Mouse (Mus musculus) MEL (cell line): ENCODE data around the gene Sh2b1. TPM values are rescaled to one million over a fixed set of nuclear protein-coding genes. Genes with fewer than 3 reads are reported as not detected.

ENCODE experiments used
- DNase-seq: peaks from one replicate; pipeline ENCODE4 v3.0.0; 2011; ENCODE audit warnings: low read depth, low spot score
- H3K27ac ChIP-seq: 2 replicates; pipeline ENCODE4 v1.5.1; 2012; ENCODE audit warnings: low read depth, mild to moderate bottlenecking, control low read depth, low read length, moderate library complexity; ENCODE audit not compliant: control insufficient read depth
- H3K27me3 ChIP-seq, 2 experiments: fragments of 150-350 bp in 1 of 2; sonication (generic) in 1 of 2; 2 replicates each; pipeline ENCODE4 v1.6.1; 2012; ENCODE audit warnings: low read length in 2 of 2, mild to moderate bottlenecking in 2 of 2, improper control_type of control experiment in 1 of 2, moderate library complexity in 1 of 2; ENCODE audit not compliant: insufficient read depth in 2 of 2, control insufficient read depth in 1 of 2
- H3K36me3 ChIP-seq, 2 experiments: 2 replicates each; pipeline ENCODE4 v1.6.1; 2012 to 2014; ENCODE audit warnings: low read length in 2 of 2, improper control_type of control experiment in 1 of 2, inconsistent platforms in 1 of 2, mild to moderate bottlenecking in 1 of 2; ENCODE audit not compliant: insufficient read depth in 2 of 2, control insufficient read depth in 1 of 2
- H3K4me1 ChIP-seq, 2 experiments: fragments of 150-350 bp in 1 of 2; sonication (generic) in 1 of 2; 2 replicates each; pipeline ENCODE4 v1.6.1; 2012; ENCODE audit warnings: low read length in 2 of 2, improper control_type of control experiment in 1 of 2, mild to moderate bottlenecking in 1 of 2; ENCODE audit not compliant: insufficient read depth in 2 of 2, control insufficient read depth in 1 of 2
- H3K4me3 ChIP-seq, 2 experiments: fragments of 150-350 bp in 1 of 2; sonication (generic) in 1 of 2; 2 replicates each; pipeline ENCODE4 v1.5.1; 2012; ENCODE audit warnings: low read depth in 2 of 2, low read length in 2 of 2, mild to moderate bottlenecking in 2 of 2, moderate library complexity in 2 of 2, control low read depth in 1 of 2, improper control_type of control experiment in 1 of 2; ENCODE audit not compliant: control insufficient read depth in 1 of 2, insufficient read depth in 1 of 2
- H3K79me2 ChIP-seq: 2 replicates; pipeline ENCODE4 v1.6.1; 2012; ENCODE audit warnings: mild to moderate bottlenecking, low read length, moderate library complexity; ENCODE audit not compliant: control insufficient read depth, poor library complexity, insufficient read depth
- H3K9ac ChIP-seq: 2 replicates; pipeline ENCODE4 v1.6.1; 2012; ENCODE audit warnings: low read depth, mild to moderate bottlenecking, control low read depth, low read length, moderate library complexity; ENCODE audit not compliant: control insufficient read depth, poor library complexity, severe bottlenecking
- H3K9me3 ChIP-seq: fragments of 150-350 bp; sonication (generic); replicated peaks from 2 replicates; pipeline ENCODE4 v1.6.1; 2012; ENCODE audit warnings: mild to moderate bottlenecking, low read length, improper control_type of control experiment, moderate library complexity; ENCODE audit not compliant: insufficient read depth
- EP300 ChIP-seq, 2 experiments: IDR thresholded peaks; 2 replicates each; pipeline ENCODE4 v1.6.1; 2011; ENCODE audit warnings: improper control_type of control experiment in 2 of 2, low read length in 2 of 2, low read depth in 1 of 2, mild to moderate bottlenecking in 1 of 2
- HCFC1 ChIP-seq: IDR thresholded peaks from 2 replicates; pipeline ENCODE4 v1.6.1; 2012; ENCODE audit warnings: low read depth, mild to moderate bottlenecking, inconsistent platforms, low read length, improper control_type of control experiment, moderate library complexity
- KAT2A ChIP-seq: conservative IDR thresholded peaks from 2 replicates; pipeline ENCODE4 v1.6.1; 2012; ENCODE audit warnings: low read depth, low read length, improper control_type of control experiment, inconsistent platforms
- MAX ChIP-seq: IDR thresholded peaks from 2 replicates; pipeline ENCODE4 v1.6.1; 2011; ENCODE audit warnings: low read length, improper control_type of control experiment
- MEF2A ChIP-seq: IDR thresholded peaks from 2 replicates; pipeline ENCODE4 v1.6.1; 2014; ENCODE audit warnings: low read depth, mild to moderate bottlenecking, inconsistent platforms, low read length, improper control_type of control experiment; ENCODE audit not compliant: poor library complexity, insufficient replicate concordance, severe bottlenecking; ENCODE audit errors: extremely low read depth
- MYC ChIP-seq: IDR thresholded peaks from 2 replicates; pipeline ENCODE4 v1.6.1; 2011; ENCODE audit warnings: low read depth, mild to moderate bottlenecking, low read length, improper control_type of control experiment, moderate library complexity
- NRF1 ChIP-seq: IDR thresholded peaks from 2 replicates; pipeline ENCODE4 v1.6.1; 2014; ENCODE audit warnings: low read depth, mild to moderate bottlenecking, inconsistent platforms, low read length, improper control_type of control experiment, moderate library complexity; ENCODE audit not compliant: poor library complexity, insufficient read depth, severe bottlenecking
- POLR2A ChIP-seq, 2 experiments: IDR thresholded peaks; 2 replicates each; pipeline ENCODE4 v1.6.1; 2011 to 2012; ENCODE audit warnings: low read length in 2 of 2, mild to moderate bottlenecking in 2 of 2, control low read depth in 1 of 2, improper control_type of control experiment in 1 of 2, low read depth in 1 of 2, moderate library complexity in 1 of 2; ENCODE audit not compliant: control insufficient read depth in 1 of 2, insufficient read depth in 1 of 2, poor library complexity in 1 of 2
- POLR2AphosphoS2 ChIP-seq: IDR thresholded peaks from 2 replicates; pipeline ENCODE4 v1.6.1; 2011; ENCODE audit warnings: low read length, improper control_type of control experiment
- SMC3 ChIP-seq: IDR thresholded peaks from 2 replicates; pipeline ENCODE4 v1.6.1; 2011; ENCODE audit warnings: low read depth, low read length, improper control_type of control experiment
- TAL1 ChIP-seq: IDR thresholded peaks from 2 replicates; pipeline ENCODE4 v1.6.1; 2012; ENCODE audit warnings: mild to moderate bottlenecking, inconsistent platforms, low read length, moderate library complexity, mixed read lengths
- USF1 ChIP-seq: IDR thresholded peaks from 2 replicates; pipeline ENCODE4 v1.6.1; 2014; ENCODE audit warnings: low read depth, mild to moderate bottlenecking, inconsistent platforms, low read length, improper control_type of control experiment, moderate library complexity
- ZKSCAN1 ChIP-seq: IDR thresholded peaks from 2 replicates; pipeline ENCODE4 v1.6.1; 2012; ENCODE audit warnings: low read depth, mild to moderate bottlenecking, inconsistent platforms, low read length, improper control_type of control experiment, moderate library complexity
- ZMIZ1 ChIP-seq: IDR thresholded peaks from 2 replicates; pipeline ENCODE4 v1.6.1; 2012; ENCODE audit warnings: low read depth, mild to moderate bottlenecking, inconsistent platforms, low read length, improper control_type of control experiment, moderate library complexity
- polyA plus RNA-seq, 2 experiments: library from polyadenylated mRNA; stranded (reverse) in 1 of 2; unstranded in 1 of 2; fragments of >175 nt in 1 of 2; fragments of >200 nt in 1 of 2; gene quantifications; 2 replicates each; pipeline versions ENCODE4 v1.2.1 to v1.2.4; 2012; ENCODE audit warnings: low replicate concordance in 2 of 2, low read depth in 1 of 2; ENCODE audit not compliant: insufficient read length in 2 of 2, insufficient read depth in 1 of 2, missing spikeins in 1 of 2
- total RNA-seq: library from RNA; depleted of rRNA; stranded (reverse); fragments of 300-350 nt; gene quantifications from 2 replicates; pipeline ENCODE4 v1.2.3, GENCODE M21; 2012

The Sh2b1 gene
- total and polyA plus RNA-seq, 3 experiments: 13.1 to 48.9 TPM; not detected in 1

GRCm38 (mm10) chr7:126472713-126473112, 2.5 kb downstream of the Sh2b1 start:
- Histone ChIP-seq H3K4me3 (no peak overlapping the region), H3K27ac (no peak overlapping the region)

GRCm38 (mm10) chr7:126472306-126472705, 2.9 kb downstream of the Sh2b1 start:
- Histone ChIP-seq H3K79me2 (peaks cover 19% of the 10 kb centered on the region), H3K9me3 (no peaks in the 10 kb centered on the region), H3K4me1 (peaks cover 19 to 40% of the 10 kb centered on the region in 2 experiments), H3K4me3 (no peak overlapping the region), H3K9ac (no peak overlapping the region), H3K36me3 (peaks cover 1 to 30% of the 10 kb centered on the region in 2 experiments; a peak in 3 of 4 replicates), H3K27ac (no peak overlapping the region), H3K27me3 (no peaks in the 10 kb centered on the region)
- TF ChIP-seq SMC3: no peak
- TF ChIP-seq EP300 (IDR thresholded peaks at IDR 0.05; ENCODE audit: low read depth in 1 of 2, low read length in 2 of 2): no peak
- no peak for TF ChIP-seq ZKSCAN1
- no peak for TF ChIP-seq TAL1
- no peak for TF ChIP-seq ZMIZ1
- TF ChIP-seq KAT2A: no peak
- TF ChIP-seq HCFC1: no peak
- no peak for TF ChIP-seq MEF2A
- TF ChIP-seq NRF1: no peak
- no peak for TF ChIP-seq MYC
- TF ChIP-seq POLR2A (IDR thresholded peaks at IDR 0.05; ENCODE audit: control insufficient read depth in 1 of 2, insufficient read depth in 1 of 2, low read depth in 1 of 2, low read length in 2 of 2, poor library complexity in 1 of 2): no peak
- no peak for DNase-seq

More at GRCm38 (mm10) chr7:126472713-126473112, 2.5 kb downstream of the Sh2b1 start:
- Histone ChIP-seq H3K36me3 (peaks cover 1 to 30% of the 10 kb centered on the region in 2 experiments; a peak in 3 of 4 replicates), H3K27me3 (no peaks in the 10 kb centered on the region), H3K9ac (no peak overlapping the region), H3K9me3 (no peaks in the 10 kb centered on the region), H3K4me1 (peaks cover 19 to 40% of the 10 kb centered on the region in 2 experiments), H3K79me2 (peaks cover 19% of the 10 kb centered on the region)
- DNase-seq: no peak
- TF ChIP-seq USF1: no peak
- TF ChIP-seq MYC: no peak

- Histone ChIP-seq H3K27me3 (no peaks in the 10 kb centered on the region), H3K79me2 (peaks cover 19% of the 10 kb centered on the region), H3K9me3 (no peaks in the 10 kb centered on the region), H3K36me3 (peaks cover 1 to 33% of the 10 kb centered on the region in 2 experiments; a peak in 3 of 4 replicates), H3K9ac (no peak overlapping the region), H3K27ac (no peak overlapping the region), H3K4me3 (no peak overlapping the region), H3K4me1 (peaks cover 19 to 42% of the 10 kb centered on the region in 2 experiments)
- no peak for DNase-seq
- TF ChIP-seq MAX: no peak
- 0 out of 2 replicates have a peak, but pooled peaks have one; percentile 54 for TF ChIP-seq POLR2AphosphoS2
Observed at GRCm38 (mm10) chr7:126471853-126472252, 3.4 kb downstream of the Sh2b1 start.
